ENCODE assay signal across 7 mouse cellular contexts in the genomic region with DNA sequence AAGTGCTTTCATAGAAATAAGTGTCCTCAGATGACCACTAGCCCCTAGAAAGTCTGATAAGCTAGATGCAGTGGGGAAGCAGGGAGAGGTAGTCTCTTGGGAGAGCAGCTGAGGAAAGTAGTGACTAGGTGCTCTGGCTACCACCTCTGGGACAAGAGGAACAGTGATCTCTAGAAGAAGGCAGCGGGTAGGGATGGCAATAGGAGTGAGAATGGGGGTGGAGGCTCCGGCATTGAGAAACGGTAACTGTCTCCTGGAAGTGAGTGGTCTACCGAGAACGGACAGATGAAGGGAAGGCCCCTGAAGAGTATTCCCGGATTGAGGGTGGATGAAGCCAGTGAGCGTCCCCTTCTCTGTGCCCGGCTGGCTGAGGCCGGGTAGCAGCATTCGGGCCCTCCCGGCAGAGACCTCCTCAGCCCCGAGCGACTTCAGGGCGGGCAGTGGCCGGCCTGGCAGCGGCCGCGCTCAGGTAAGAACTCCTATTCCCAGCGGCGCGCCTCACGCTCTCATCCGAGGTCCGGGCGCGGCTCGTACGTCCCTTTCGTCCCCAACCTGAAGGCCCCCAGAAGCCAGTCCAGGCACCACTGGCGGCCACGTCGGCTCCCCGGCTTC. TPM values are rescaled to one million over a fixed set of nuclear protein-coding genes. Genes with fewer than 3 reads are reported as not detected.
DNase-seq lines count a peak whose midpoint lies in the region; ATAC-seq and TF ChIP-seq lines count a peak whose summit lies in the region.

No protein-coding gene starts in this region.

- peak; percentile 29 for DNase-seq in lung, postnatal 0 days (ENCODE audit: low spot score)
- no peak for DNase-seq in lung, postnatal 4 days
- DNase-seq in c-Kit-positive CD71-positive TER-119-positive erythroid progenitor cells, embryonic 14.5 days (ENCODE audit: low spot score) = peak; percentile 43
- no peak for DNase-seq in heart, postnatal 0 days (ENCODE audit: low spot score)
- no peak for DNase-seq in urinary bladder, postnatal 10 days (ENCODE audit: low spot score)
- no peak for DNase-seq in adrenal gland, postnatal 14 days

- under 1% methylated on average over 33 of the region's 33 CpGs for WGBS in lung, postnatal 0 days
- under 1% methylated on average over 28 of the region's 33 CpGs for WGBS in heart, postnatal 0 days
- WGBS in macrophage (ENCODE audit: missing documents) = under 1% methylated on average over 33 of the region's 33 CpGs

- H3K36me3 ChIP-seq in lung, postnatal 0 days (ENCODE audit: insufficient read depth, low read length) = no peaks in the 10 kb centered on the region
- H3K36me3 ChIP-seq in heart, postnatal 0 days (replicated peaks; ENCODE audit: control insufficient read depth, insufficient read depth, low read length) = no peaks in the 10 kb centered on the region
- H3K36me3 ChIP-seq in macrophage (ENCODE audit: inconsistent target) = no peaks in the 10 kb centered on the region

- H3K79me2 ChIP-seq in macrophage (ENCODE audit: inconsistent target) = peaks cover 55% of the 10 kb centered on the region

- peak overlapping the region; percentile 88 for H3K9ac ChIP-seq in lung, postnatal 0 days (replicated peaks; ENCODE audit: low read depth)
- H3K9ac ChIP-seq in heart, postnatal 0 days (replicated peaks; ENCODE audit: low read depth, low read length) = peak overlapping the region; percentile 76

- H3K4me1 ChIP-seq in lung, postnatal 0 days (ENCODE audit: insufficient read depth, low read depth, low read length) = peaks cover 6% of the 10 kb centered on the region; the same call in 1 of the 2 replicates
- peaks cover 9% of the 10 kb centered on the region; the same call in 1 of the 2 replicates for H3K4me1 ChIP-seq in heart, postnatal 0 days (ENCODE audit: control insufficient read depth, insufficient read depth)

- peak; percentile 64 for ATAC-seq in lung, postnatal 0 days
- ATAC-seq in heart, postnatal 0 days (ENCODE audit: insufficient read depth, low read depth) = peak; percentile 49; the same call in 1 of the 2 replicates

- H3K4me3 ChIP-seq in lung, postnatal 0 days (ENCODE audit: low read depth, low read length) = peak overlapping the region; percentile 80
- H3K4me3 ChIP-seq in heart, postnatal 0 days (ENCODE audit: low read depth, low read length) = peak overlapping the region; percentile 85
- H3K4me3 ChIP-seq in macrophage (ENCODE audit: inconsistent target) = peak overlapping the region; percentile 84

- TF ChIP-seq CTCF in lung, postnatal 0 days (IDR thresholded peaks at IDR 0.05) = no peak
- TF ChIP-seq CTCF in heart, postnatal 0 days (IDR thresholded peaks at IDR 0.05; ENCODE audit: low read depth) = no peak

- no peaks in the 10 kb centered on the region for H3K9me3 ChIP-seq in lung, postnatal 0 days (ENCODE audit: low read length)
- H3K9me3 ChIP-seq in heart, postnatal 0 days (replicated peaks; ENCODE audit: control insufficient read depth, low read length) = no peaks in the 10 kb centered on the region

- no peaks in the 10 kb centered on the region for H3K27me3 ChIP-seq in lung, postnatal 0 days (replicated peaks; ENCODE audit: insufficient read depth, low read length)
- no peaks in the 10 kb centered on the region for H3K27me3 ChIP-seq in heart, postnatal 0 days (ENCODE audit: control insufficient read depth, insufficient read depth, low read length)

- peak overlapping the region; percentile 93 for H3K4me2 ChIP-seq in lung, postnatal 0 days (replicated peaks; ENCODE audit: low read depth, low read length)
- H3K4me2 ChIP-seq in heart, postnatal 0 days (ENCODE audit: low read depth, low read length) = peak overlapping the region; percentile 78

- no peak for TF ChIP-seq EP300 in lung, postnatal 0 days (IDR thresholded peaks at IDR 0.05)
- no peak for TF ChIP-seq EP300 in heart, postnatal 0 days (IDR thresholded peaks at IDR 0.05; ENCODE audit: low read depth)

- H3K27ac ChIP-seq in lung, postnatal 0 days (ENCODE audit: low read length) = peak overlapping the region; percentile 75
- peak overlapping the region; percentile 67 for H3K27ac ChIP-seq in heart, postnatal 0 days (ENCODE audit: low read depth)
- peak overlapping the region; percentile 68 for H3K27ac ChIP-seq in macrophage

RNA-seq across cellular contexts. Expression of a gene that starts 12.3 kb away (rescaled TPM):
- polyA plus RNA-seq in lung, postnatal 0 days (2015; fragmentation: Nextera tagmentation; extraction: Ambion mirVana) = 33.1 and 43.4 TPM in 2 replicates
- total RNA-seq in heart, postnatal 0 days (2014; rRNA removed; ENCODE audit: low replicate concordance) = 5.6 and 11.1 TPM in 2 replicates
- 16.4 and 21.4 TPM in 2 replicates for polyA plus RNA-seq in heart, postnatal 0 days (2015; fragmentation: Nextera tagmentation; extraction: Ambion mirVana)
- total RNA-seq in macrophage (2018; cell fraction: chromatin; rRNA removed) = 100 to 1,000 TPM in 6 of 26 experiments, 10 to 100 TPM in 20; 28.4 to 185 (median 84.9) TPM
- 10 to 100 TPM; 38.2 to 72.5 (median 49.9) TPM for total RNA-seq in macrophage (2018; cell fraction: cytosol; rRNA removed)
- 100 to 1,000 TPM in 5 of 26 experiments, 10 to 100 TPM in 21; 40.9 to 211 (median 81.8) TPM for total RNA-seq in macrophage (2018; cell fraction: nucleus; rRNA removed)
- 39.0 to 58.1 TPM (median 52.0 TPM) in 3 replicates for polyA plus RNA-seq in macrophage (2018)
- 16.6 and 17.0 TPM in 2 replicates for total RNA-seq in adrenal gland, postnatal 14 days (2021)

RNA-seq across cellular contexts. Expression of a gene that starts 52.4 kb away (rescaled TPM):
- 8.6 and 9.1 TPM in 2 replicates for polyA plus RNA-seq in lung, postnatal 0 days (2015; fragmentation: Nextera tagmentation; extraction: Ambion mirVana)
- 4.0 and 7.1 TPM in 2 replicates for total RNA-seq in heart, postnatal 0 days (2014; rRNA removed; ENCODE audit: low replicate concordance)
- polyA plus RNA-seq in heart, postnatal 0 days (2015; fragmentation: Nextera tagmentation; extraction: Ambion mirVana) = 3.3 and 3.7 TPM in 2 replicates
- 1 to 10 TPM in 21 of 26 experiments, under 1 TPM in 5; 0.33 to 8.1 (median 2.2) TPM for total RNA-seq in macrophage (2018; cell fraction: chromatin; rRNA removed)
- 1 to 10 TPM; 2.4 to 8.5 (median 5.0) TPM for total RNA-seq in macrophage (2018; cell fraction: cytosol; rRNA removed)
- total RNA-seq in macrophage (2018; cell fraction: nucleus; rRNA removed) = 1 to 10 TPM; 2.2 to 9.8 (median 4.5) TPM
- polyA plus RNA-seq in macrophage (2018) = 3.6 to 10.4 TPM (median 4.7 TPM) in 3 replicates
- total RNA-seq in adrenal gland, postnatal 14 days (2021) = 12.3 and 13.2 TPM in 2 replicates

Comparison
In these comparisons a context has a peak if more than half of its experiments do, and no peak if none do; other contexts are left out.
1. DNase-seq: peak in lung, postnatal 0 days (single experiment) and c-Kit-positive CD71-positive TER-119-positive erythroid progenitor cells, embryonic 14.5 days (single experiment); none in lung, postnatal 4 days (0 of 2), heart, postnatal 0 days (single experiment), urinary bladder, postnatal 10 days (single experiment) and adrenal gland, postnatal 14 days (single experiment).
2. Peak in every context shown above with its lines, with median percentiles within 50 percentile points of each other: H3K27ac ChIP-seq and H3K4me3 ChIP-seq.